Mouse (Mus musculus) neural tube, embryonic 13.5 days (tissue): Measurements from ENCODE around the gene Gprin1. TPM values are rescaled to one million over a fixed set of nuclear protein-coding genes. Genes with fewer than 3 reads are reported as not detected.
A peak's percentile ranks its signal among the peaks of the same experiment; 100 is the strongest.

Source experiments
- ATAC-seq: fragments of 200-750 bp; cut with Nextera tagmentation; 2 replicates; pipeline ENCODE4 v1.8.0; 2017; ENCODE audit warnings: low read depth, mild to moderate bottlenecking, moderate TSS enrichment, moderate library complexity
- H3K27ac ChIP-seq: fragments of 300-500 bp; sonication (generic); replicated peaks from 2 replicates; pipeline ENCODE4 v1.5.1; 2015; ENCODE audit warnings: moderate library complexity, mild to moderate bottlenecking, inconsistent platforms
- H3K27me3 ChIP-seq: fragments of 300-500 bp; sonication (generic); 2 replicates; pipeline ENCODE4 v1.6.1; 2015; ENCODE audit warnings: mild to moderate bottlenecking, inconsistent platforms
- H3K36me3 ChIP-seq: fragments of 300-500 bp; sonication (generic); 2 replicates; pipeline ENCODE4 v1.6.1; 2015; ENCODE audit warnings: mild to moderate bottlenecking, inconsistent platforms
- H3K4me1 ChIP-seq: fragments of 300-500 bp; sonication (generic); replicated peaks from 2 replicates; pipeline ENCODE4 v1.6.1; 2015; ENCODE audit warnings: inconsistent platforms
- H3K4me2 ChIP-seq: fragments of 300-500 bp; sonication (generic); 2 replicates; pipeline ENCODE4 v1.6.1; 2015; ENCODE audit warnings: inconsistent platforms, mild to moderate bottlenecking, moderate library complexity
- H3K4me3 ChIP-seq: fragments of 300-500 bp; sonication (generic); 2 replicates; pipeline ENCODE4 v1.5.1; 2015; ENCODE audit warnings: mild to moderate bottlenecking, inconsistent platforms
- H3K9ac ChIP-seq: fragments of 300-500 bp; sonication (generic); 2 replicates; pipeline ENCODE4 v1.6.1; 2015; ENCODE audit warnings: moderate library complexity, mild to moderate bottlenecking, inconsistent platforms
- H3K9me3 ChIP-seq: fragments of 300-500 bp; sonication (generic); 2 replicates; pipeline ENCODE4 v1.6.1; 2016; ENCODE audit warnings: inconsistent platforms
- WGBS: fragments of 180-500 bp; shearing (Covaris S2); methylation state at CpG from one replicate; pipeline ENCODE4 v1.1.7; 2015; 5-methylcytosine and 5-hydroxymethylcytosine counted together
- polyA plus RNA-seq: library from polyadenylated mRNA; unstranded; fragments of >200 nt; fragmentation: Nextera tagmentation; extraction: Ambion mirVana; gene quantifications from 2 replicates; pipeline ENCODE4 v1.2.1, GENCODE M21; 2015

The Gprin1 gene
- polyA plus RNA-seq, 1 experiment from 2014 or later = 17.5 TPM

GRCm38 (mm10) chr13:54704890-54705289 is 44.8 kb downstream of the Gprin1 start:
- WGBS = 51% methylated on average over 6 of the region's 6 CpGs
- Histone ChIP-seq H3K4me2 (no peak overlapping the region), H3K36me3 (no peaks in the 10 kb centered on the region), H3K9me3 (no peaks in the 10 kb centered on the region), H3K4me3 (no peak overlapping the region), H3K27ac (no peak overlapping the region), H3K27me3 (no peaks in the 10 kb centered on the region), H3K4me1 (no peaks in the 10 kb centered on the region), H3K9ac (no peak overlapping the region)
- no peak for ATAC-seq

GRCm38 (mm10) chr13:54702507-54702906 is 47.2 kb downstream of the Gprin1 start:
- ATAC-seq = no peak
- WGBS = 74% methylated on average over 7 of the region's 7 CpGs
- H3K36me3 ChIP-seq = no peaks in the 10 kb centered on the region

GRCm38 (mm10) chr13:54701243-54701642 is 48.4 kb downstream of the Gprin1 start, which contains the start of gene Cdhr2:
Cdhr2 (plus strand) TSS chr13:54701461.
- WGBS = 72% methylated on average over 5 of the region's 5 CpGs

More at GRCm38 (mm10) chr13:54702507-54702906, 47.2 kb downstream of the Gprin1 start:
- H3K4me2 ChIP-seq = no peak overlapping the region
- no peaks in the 10 kb centered on the region for H3K27me3 ChIP-seq
- no peak overlapping the region for H3K4me3 ChIP-seq
- no peak overlapping the region for H3K9ac ChIP-seq
- no peak overlapping the region for H3K27ac ChIP-seq
- H3K9me3 ChIP-seq = no peaks in the 10 kb centered on the region
- H3K4me1 ChIP-seq = no peaks in the 10 kb centered on the region

GRCm38 (mm10) chr13:54695479-54696230 is 54.0 kb downstream of the Gprin1 start:
- no peak for ATAC-seq
- H3K4me3 ChIP-seq = no peak overlapping the region
- no peaks in the 10 kb centered on the region for H3K9me3 ChIP-seq
- H3K36me3 ChIP-seq = no peaks in the 10 kb centered on the region
- no peak overlapping the region for H3K4me2 ChIP-seq
- H3K27me3 ChIP-seq = no peaks in the 10 kb centered on the region
- H3K27ac ChIP-seq = no peak overlapping the region
- H3K9ac ChIP-seq = no peak overlapping the region
- peaks cover 23% of the 10 kb centered on the region for H3K4me1 ChIP-seq
- WGBS = 92% methylated on average over 11 of the region's 11 CpGs

More at GRCm38 (mm10) chr13:54701243-54701642, 48.4 kb downstream of the Gprin1 start, which contains the start of gene Cdhr2:
- Histone ChIP-seq H3K9ac (no peak within 1 kb of the TSS), H3K36me3 (no peaks in the 10 kb centered on the region), H3K4me1 (no peaks in the 10 kb centered on the region), H3K27me3 (no peaks in the 10 kb centered on the region), H3K4me3 (no peak within 1 kb of the TSS), H3K4me2 (no peak within 1 kb of the TSS), H3K9me3 (no peaks in the 10 kb centered on the region), H3K27ac (no peak within 1 kb of the TSS)
- no peak for ATAC-seq

- Histone ChIP-seq H3K4me2 (peak overlapping the region; percentile 50), H3K36me3 (no peaks in the 10 kb centered on the region), H3K27me3 (no peaks in the 10 kb centered on the region), H3K4me1 (peaks cover 32% of the 10 kb centered on the region), H3K9me3 (no peaks in the 10 kb centered on the region), H3K9ac (peak overlapping the region; percentile 65), H3K27ac (peak overlapping the region; percentile 93), H3K4me3 (peak overlapping the region; percentile 69)
- ATAC-seq = peak; percentile 91
- WGBS = 16% methylated on average over 26 of the region's 26 CpGs
Measured at GRCm38 (mm10) chr13:54694348-54695060, 55.2 kb downstream of the Gprin1 start.

- Histone ChIP-seq H3K9me3 (no peaks in the 10 kb centered on the region), H3K4me3 (peak within 1 kb of the TSS; percentile 69), H3K4me1 (peaks cover 40% of the 10 kb centered on the region), H3K27ac (peak within 1 kb of the TSS; percentile 93), H3K4me2 (peak within 1 kb of the TSS; percentile 90), H3K36me3 (no peaks in the 10 kb centered on the region), H3K27me3 (no peaks in the 10 kb centered on the region), H3K9ac (peak within 1 kb of the TSS; percentile 94)
- WGBS = under 1% methylated on average over 90 of the region's 92 CpGs
- ATAC-seq = peak; percentile 98
Measured at GRCm38 (mm10) chr13:54693558-54694347, 55.9 kb downstream of the Gprin1 start, which contains the start of gene Rnf44. Rnf44 (minus strand) TSS chr13:54693907.

GRCm38 (mm10) chr13:54692711-54693557 is 56.7 kb downstream of the Gprin1 start:
- Histone ChIP-seq H3K4me2 (peak overlapping the region; percentile 90), H3K27ac (peak overlapping the region; percentile 90), H3K9me3 (no peaks in the 10 kb centered on the region), H3K4me1 (peaks cover 46% of the 10 kb centered on the region), H3K4me3 (peak overlapping the region; percentile 69), H3K9ac (peak overlapping the region; percentile 94), H3K27me3 (no peaks in the 10 kb centered on the region), H3K36me3 (no peaks in the 10 kb centered on the region)
- ATAC-seq = no peak
- 15% methylated on average over 21 of the region's 21 CpGs for WGBS

- H3K27ac ChIP-seq = no peak overlapping the region
- no peak overlapping the region for H3K4me3 ChIP-seq
- H3K27me3 ChIP-seq = no peaks in the 10 kb centered on the region
- H3K4me2 ChIP-seq = peak overlapping the region; percentile 90
- no peak for ATAC-seq
- H3K36me3 ChIP-seq = no peaks in the 10 kb centered on the region
- H3K9me3 ChIP-seq = no peaks in the 10 kb centered on the region
- peaks cover 46% of the 10 kb centered on the region for H3K4me1 ChIP-seq
- H3K9ac ChIP-seq = no peak overlapping the region
Measured at GRCm38 (mm10) chr13:54691737-54692136, 57.9 kb downstream of the Gprin1 start.

- no peak overlapping the region for H3K4me2 ChIP-seq
- WGBS = 92% methylated on average over 8 of the region's 8 CpGs
- no peaks in the 10 kb centered on the region for H3K27me3 ChIP-seq
- H3K27ac ChIP-seq = no peak overlapping the region
- no peaks in the 10 kb centered on the region for H3K9me3 ChIP-seq
- H3K4me1 ChIP-seq = peaks cover 57% of the 10 kb centered on the region
- H3K4me3 ChIP-seq = no peak overlapping the region
- H3K9ac ChIP-seq = no peak overlapping the region
- no peaks in the 10 kb centered on the region for H3K36me3 ChIP-seq
- no peak for ATAC-seq
Measured at GRCm38 (mm10) chr13:54690151-54690740, 59.4 kb downstream of the Gprin1 start.

GRCm38 (mm10) chr13:54687575-54688424 is 61.9 kb downstream of the Gprin1 start:
- ATAC-seq = peak; percentile 91
- under 1% methylated on average over 79 of the region's 82 CpGs for WGBS
- Histone ChIP-seq H3K27me3 (no peaks in the 10 kb centered on the region), H3K27ac (peak overlapping the region; percentile 99), H3K4me3 (peak overlapping the region; percentile 97), H3K9ac (peak overlapping the region; percentile 98), H3K4me1 (peaks cover 70% of the 10 kb centered on the region), H3K9me3 (no peaks in the 10 kb centered on the region), H3K4me2 (peak overlapping the region; percentile 87), H3K36me3 (peaks cover 24% of the 10 kb centered on the region)
